ENCODE assay signal across 25 mouse cellular contexts in the genomic region with DNA sequence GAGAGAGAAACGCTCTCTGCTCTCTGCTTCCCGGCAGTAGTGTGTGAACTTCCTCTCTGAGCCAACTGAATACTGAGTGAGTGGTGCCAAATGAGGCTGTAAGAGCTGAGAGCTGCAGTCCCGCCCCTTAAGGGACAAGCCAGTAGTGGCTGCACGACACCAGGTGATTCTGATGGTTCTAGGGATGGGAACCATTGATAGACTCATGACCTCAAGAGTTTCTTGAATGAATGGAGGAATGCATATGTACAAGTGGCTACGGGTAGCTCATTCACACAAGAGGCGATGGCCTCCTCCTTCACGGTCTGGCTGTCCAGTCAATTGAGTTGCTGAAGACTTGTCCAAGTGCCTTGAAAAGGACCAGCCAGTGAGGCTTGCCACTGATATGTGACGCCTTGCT.
DNase-seq lines count a peak whose midpoint lies in the region; ATAC-seq and TF ChIP-seq lines count a peak whose summit lies in the region.
"Had no signal": no experiment of that assay in that cellular context is flagged by ENCODE, and none has a peak within 500 bp of the region (broad histone marks: within the 10 kb centered on the region; RNA-seq: fewer than 3 reads in every experiment).

No protein-coding gene starts in this region.

- 0 out of 2 replicates have a peak overlapping the region, but pooled peaks have one; percentile 2 for H3K4me2 ChIP-seq in kidney, postnatal 0 days (ENCODE audit: low read length)
- H3K4me2 ChIP-seq in heart, embryonic 15.5 days: no peak overlapping the region
- H3K4me2 ChIP-seq in intestine, postnatal 0 days (replicated peaks; ENCODE audit: low read depth): no peak overlapping the region
- H3K4me2 ChIP-seq: hindbrain, embryonic 13.5 days; liver, embryonic 12.5 days; neural tube, embryonic 15.5 days had no signal

- no peak overlapping the region for H3K4me3 ChIP-seq in heart, embryonic 10.5 days
- no peak overlapping the region for H3K4me3 ChIP-seq in kidney, postnatal 0 days (replicated peaks; ENCODE audit: low read depth, low read length)
- no peak overlapping the region for H3K4me3 ChIP-seq in heart, embryonic 15.5 days
- H3K4me3 ChIP-seq in intestine, postnatal 0 days (ENCODE audit: low read depth, low read length): no peak overlapping the region
- H3K4me3 ChIP-seq: erythroblast, embryonic 14.5 days; hindbrain, embryonic 13.5 days; layer of hippocampus, adult 2 months; liver, embryonic 12.5 days; neural tube, embryonic 15.5 days had no signal

- H3K27me3 ChIP-seq in heart, embryonic 10.5 days (ENCODE audit: insufficient read depth, poor library complexity, severe bottlenecking): no peaks in the 10 kb centered on the region
- no peaks in the 10 kb centered on the region for H3K27me3 ChIP-seq in kidney, postnatal 0 days (ENCODE audit: insufficient read depth, low read length)
- no peaks in the 10 kb centered on the region for H3K27me3 ChIP-seq in heart, embryonic 15.5 days
- no peaks in the 10 kb centered on the region for H3K27me3 ChIP-seq in intestine, postnatal 0 days (replicated peaks; ENCODE audit: control insufficient read depth, insufficient read depth, low read length)
- H3K27me3 ChIP-seq: hindbrain, embryonic 13.5 days; liver, embryonic 12.5 days; neural tube, embryonic 15.5 days had no signal

- no peak for ATAC-seq in kidney, postnatal 0 days (replicated peaks; ENCODE audit: low FRiP score, low read depth)
- no peak for ATAC-seq in heart, embryonic 15.5 days (replicated peaks; ENCODE audit: insufficient number of reproducible peaks, insufficient read depth, low FRiP score, low read depth)
- ATAC-seq in intestine, postnatal 0 days: no peak
- ATAC-seq: forebrain, postnatal 0 days; intestine, embryonic 16.5 days; liver, embryonic 12.5 days; liver, postnatal 0 days had no signal

- peaks cover 25% of the 10 kb centered on the region; the same call in 1 of the 2 replicates for H3K4me1 ChIP-seq in heart, embryonic 10.5 days
- H3K4me1 ChIP-seq in kidney, postnatal 0 days (replicated peaks; ENCODE audit: insufficient read depth, low read length): peaks cover 4% of the 10 kb centered on the region; the same call in 1 of the 2 replicates
- peaks cover 11% of the 10 kb centered on the region; the same call in 1 of the 2 replicates for H3K4me1 ChIP-seq in heart, embryonic 15.5 days (replicated peaks)
- no peaks in the 10 kb centered on the region for H3K4me1 ChIP-seq in intestine, postnatal 0 days (replicated peaks; ENCODE audit: control insufficient read depth, insufficient read depth, low read length)
- H3K4me1 ChIP-seq: hindbrain, embryonic 13.5 days; liver, embryonic 12.5 days had no signal

- H3K9ac ChIP-seq in kidney, postnatal 0 days (ENCODE audit: low read depth, low read length): no peak overlapping the region
- no peak overlapping the region for H3K9ac ChIP-seq in heart, embryonic 15.5 days
- H3K9ac ChIP-seq in intestine, postnatal 0 days (ENCODE audit: low read depth, low read length): no peak overlapping the region
- H3K9ac ChIP-seq: forebrain, postnatal 0 days; hindbrain, embryonic 13.5 days; liver, embryonic 12.5 days; liver, postnatal 0 days; neural tube, embryonic 15.5 days had no signal

- H3K27ac ChIP-seq in heart, embryonic 10.5 days: no peak overlapping the region
- H3K27ac ChIP-seq in kidney, postnatal 0 days: peak overlapping the region; percentile 52
- peak overlapping the region; percentile 31 for H3K27ac ChIP-seq in heart, embryonic 15.5 days
- no peak overlapping the region for H3K27ac ChIP-seq in intestine, postnatal 0 days (ENCODE audit: low read depth, low read length)
- H3K27ac ChIP-seq: hindbrain, embryonic 13.5 days; layer of hippocampus, adult 2 months; liver, embryonic 12.5 days; macrophage; neural tube, embryonic 15.5 days had no signal

- no peak for TF ChIP-seq CTCF in kidney, postnatal 0 days (IDR thresholded peaks at IDR 0.05; ENCODE audit: low read depth)
- no peak for TF ChIP-seq CTCF in intestine, postnatal 0 days (IDR thresholded peaks at IDR 0.05; ENCODE audit: low read depth)

- peak; percentile 21 for DNase-seq in heart, adult 18-20 months
- no peak for DNase-seq in heart, embryonic 10.5 days (ENCODE audit: low spot score)
- no peak for DNase-seq in kidney, postnatal 0 days (ENCODE audit: low spot score)
- no peak for DNase-seq in kidney, adult 8-10 months
- DNase-seq in urinary bladder, postnatal 14 days (ENCODE audit: low spot score): no peak
- DNase-seq: adrenal gland, adult 8-10 months; cerebellum, adult 2 months; cerebellum, postnatal 14 days; forebrain, postnatal 0 days; kidney, postnatal 25 days; left cerebral cortex, postnatal 4 days; liver, postnatal 0 days; midbrain, embryonic 14.5 days; retina, postnatal 1 day; right cerebral cortex, postnatal 14 days had no signal

- peaks cover 26% of the 10 kb centered on the region for H3K36me3 ChIP-seq in heart, embryonic 10.5 days
- peaks cover 9% of the 10 kb centered on the region; the same call in 1 of the 2 replicates for H3K36me3 ChIP-seq in kidney, postnatal 0 days (ENCODE audit: insufficient read depth, low read length)
- peaks cover 19% of the 10 kb centered on the region for H3K36me3 ChIP-seq in heart, embryonic 15.5 days
- H3K36me3 ChIP-seq in intestine, postnatal 0 days (ENCODE audit: control insufficient read depth, insufficient read depth): peaks cover 16% of the 10 kb centered on the region

- 73% methylated on average over 8 of the region's 8 CpGs for WGBS in heart, embryonic 10.5 days
- WGBS in kidney, postnatal 0 days: 62% methylated on average over 8 of the region's 8 CpGs
- 58% methylated on average over 8 of the region's 8 CpGs for WGBS in heart, embryonic 15.5 days
- WGBS in intestine, postnatal 0 days: 83% methylated on average over 8 of the region's 8 CpGs

- peaks cover 16% of the 10 kb centered on the region for H3K9me3 ChIP-seq in heart, embryonic 10.5 days
- H3K9me3 ChIP-seq in kidney, postnatal 0 days (replicated peaks; ENCODE audit: low read length): peaks cover under 1% of the 10 kb centered on the region; the same call in 1 of the 2 replicates
- H3K9me3 ChIP-seq in heart, embryonic 15.5 days (replicated peaks): 0 out of 2 replicates have a peak, but pooled peaks cover 3% of the 10 kb centered on the region
- no peaks in the 10 kb centered on the region for H3K9me3 ChIP-seq in intestine, postnatal 0 days (ENCODE audit: control insufficient read depth)
- H3K9me3 ChIP-seq: G1E; liver, embryonic 12.5 days had no signal

Comparison
In these comparisons a context has a peak if more than half of its experiments do, and no peak if none do; other contexts are left out.
1. DNase-seq: peak in heart, adult 18-20 months (2 of 2); none in heart, embryonic 10.5 days (single experiment), kidney, postnatal 0 days (single experiment), kidney, adult 8-10 months (0 of 2) and urinary bladder, postnatal 14 days (single experiment).
2. H3K27ac ChIP-seq: peak in kidney, postnatal 0 days (single experiment) and heart, embryonic 15.5 days (single experiment); none in heart, embryonic 10.5 days (single experiment) and intestine, postnatal 0 days (single experiment).